Mouse (Mus musculus) embryonic fibroblast, embryonic 13.5 days (primary cell): ENCODE measurements at regions not wholly inside any gene's neighbourhood (a gene's known extent, or its start where the extent isn't known, plus 50 kb on each side); places are given as distances from the start of the nearest gene placed in this dataset.

ENCODE experiments used
- CTCF ChIP-seq: IDR thresholded peaks from 2 replicates; pipeline ENCODE4 v1.5.1; 2011; ENCODE audit warnings: mild to moderate bottlenecking, control low read depth, low read length, moderate library complexity, borderline replicate concordance; ENCODE audit not compliant: insufficient read depth
- POLR2A ChIP-seq: IDR thresholded peaks from 2 replicates; pipeline ENCODE4 v1.6.1; 2011; ENCODE audit warnings: low read depth, mild to moderate bottlenecking, control low read depth, low read length, moderate library complexity

GRCm38 (mm10) chr1:185539458-185539857 is 84.8 kb downstream of the Slc30a10 start:
- no peak for TF ChIP-seq CTCF
- TF ChIP-seq POLR2A, result no peak
